Mouse (Mus musculus) lung, adult 2 months (tissue): ENCODE data around the gene Il1rap.

Experiments
- CTCF ChIP-seq: fragments of 200-500 bp; IDR thresholded peaks from 2 replicates; pipeline ENCODE4 v1.5.1; 2011; ENCODE audit warnings: mild to moderate bottlenecking, low read length, control low read depth; ENCODE audit not compliant: insufficient read depth
- POLR2A ChIP-seq: fragments of 200-500 bp; IDR thresholded peaks from 2 replicates; pipeline ENCODE4 v1.6.1; 2011; ENCODE audit warnings: low read depth, mild to moderate bottlenecking, control low read depth, low read length, borderline replicate concordance; ENCODE audit errors: extremely low read depth

GRCm38 (mm10) chr16:26728139-26728538 lies 146.6 kb downstream of the Il1rap start:
- no peak for TF ChIP-seq POLR2A
- TF ChIP-seq CTCF, result no peak
